Mouse (Mus musculus): ENCODE results near the gene Mlec.
"Not testable (repeated sequence)": the region's sequence is repeated elsewhere in the genome, so short reads cannot be mapped to it uniquely, and the experiment has no call there.

Mlec gene

GRCm38 (mm10) chr5:115151457-115151856 lies 6.5 kb downstream of the Mlec start:
- peak; percentile 66 to 69 for DNase-seq (ENCODE audit: low spot score in 2 of 2)

- no peak for DNase-seq (ENCODE audit: low spot score in 2 of 2)
Observed at GRCm38 (mm10) chr5:115150991-115151390, 7.0 kb downstream of the Mlec start.

- DNase-seq (ENCODE audit: low spot score in 2 of 2): no peak
Observed at GRCm38 (mm10) chr5:115149675-115150459, 8.1 kb downstream of the Mlec start.

GRCm38 (mm10) chr5:115148872-115149271 lies 9.1 kb downstream of the Mlec start:
- DNase-seq (ENCODE audit: low spot score in 2 of 2): not testable (repeated sequence)

GRCm38 (mm10) chr5:115148378-115148777 lies 9.6 kb downstream of the Mlec start:
- DNase-seq (ENCODE audit: low spot score in 2 of 2): no peak

GRCm38 (mm10) chr5:115147388-115147787 lies 10.6 kb downstream of the Mlec start:
- DNase-seq (ENCODE audit: low spot score in 2 of 2): no peak

- DNase-seq (ENCODE audit: low spot score in 2 of 2): no peak
Observed at GRCm38 (mm10) chr5:115146747-115147130, 11.2 kb downstream of the Mlec start.

GRCm38 (mm10) chr5:115145976-115146746 lies 11.8 kb downstream of the Mlec start:
- no peak for DNase-seq (ENCODE audit: low spot score in 2 of 2)

- no peak for DNase-seq (ENCODE audit: low spot score in 2 of 2)
Observed at GRCm38 (mm10) chr5:115145253-115145968, 12.6 kb downstream of the Mlec start.

- DNase-seq (ENCODE audit: low spot score in 2 of 2): no peak
Observed at GRCm38 (mm10) chr5:115144471-115144870, 13.5 kb downstream of the Mlec start.

GRCm38 (mm10) chr5:115143552-115143951 lies 14.4 kb downstream of the Mlec start:
- DNase-seq (ENCODE audit: low spot score in 2 of 2): no peak

GRCm38 (mm10) chr5:115142166-115142697 lies 15.7 kb downstream of the Mlec start:
- no peak for DNase-seq (ENCODE audit: low spot score in 2 of 2)

- DNase-seq (ENCODE audit: low spot score in 2 of 2): no peak
Observed at GRCm38 (mm10) chr5:115140726-115141125, 17.3 kb downstream of the Mlec start.

- no peak for DNase-seq (ENCODE audit: low spot score in 2 of 2)
Observed at GRCm38 (mm10) chr5:115139124-115139523, 18.9 kb downstream of the Mlec start.

- peak; percentile 87 to 89 for DNase-seq (ENCODE audit: low spot score in 2 of 2)
Observed at GRCm38 (mm10) chr5:115134234-115135165, 23.5 kb downstream of the Mlec start, which contains the start of gene Unc119b. TSS of gene Unc119b (minus strand) at chr5:115134975.

- peak; percentile 60 to 62 for DNase-seq (ENCODE audit: low spot score in 2 of 2)
Observed at GRCm38 (mm10) chr5:115133358-115134066, 24.5 kb downstream of the Mlec start.

GRCm38 (mm10) chr5:115132465-115132864 lies 25.5 kb downstream of the Mlec start:
- DNase-seq (ENCODE audit: low spot score in 2 of 2): peak; percentile 22 to 26

- no peak for DNase-seq (ENCODE audit: low spot score in 2 of 2)
Observed at GRCm38 (mm10) chr5:115129328-115129727, 28.7 kb downstream of the Mlec start.

GRCm38 (mm10) chr5:115127421-115128179 lies 30.4 kb downstream of the Mlec start:
- DNase-seq (ENCODE audit: low spot score in 2 of 2): no peak

All from spleen, postnatal 36 days (tissue).